Mouse (Mus musculus) embryo, embryonic 11 days (tissue): Measurements from ENCODE around the gene 2010003K11Rik.
"Not testable (repeated sequence)": the region's sequence is repeated elsewhere in the genome, so short reads cannot be mapped to it uniquely, and the experiment has no call there.

Source experiments
- DNase-seq: peaks from one replicate; pipeline ENCODE4 v3.0.0-alpha.2; 2015

The 2010003K11Rik gene

GRCm38 (mm10) chr19:4455071-4455800 lies 43.1 kb downstream of the 2010003K11Rik start:
- DNase-seq = no peak

GRCm38 (mm10) chr19:4454040-4454439 lies 44.3 kb downstream of the 2010003K11Rik start:
- not testable (repeated sequence) for DNase-seq

GRCm38 (mm10) chr19:4452525-4452924 lies 45.9 kb downstream of the 2010003K11Rik start:
- no peak for DNase-seq

- no peak for DNase-seq
Measured at GRCm38 (mm10) chr19:4451965-4452364, 46.4 kb downstream of the 2010003K11Rik start.

GRCm38 (mm10) chr19:4451098-4451497 lies 47.3 kb downstream of the 2010003K11Rik start:
- DNase-seq = no peak

GRCm38 (mm10) chr19:4450666-4451065 lies 47.7 kb downstream of the 2010003K11Rik start:
- no peak for DNase-seq

- no peak for DNase-seq
Measured at GRCm38 (mm10) chr19:4449230-4449629, 49.2 kb downstream of the 2010003K11Rik start.

- no peak for DNase-seq
Measured at GRCm38 (mm10) chr19:4447445-4447844, 50.9 kb downstream of the 2010003K11Rik start.
